Mouse (Mus musculus) neural tube, embryonic 12.5 days (tissue): ENCODE measurements at regions not wholly inside any gene's neighbourhood (a gene's known extent, or its start where the extent isn't known, plus 50 kb on each side); places are given as distances from the start of the nearest gene placed in this dataset.

Experiments used
- ATAC-seq: fragments of 200-750 bp; cut with Nextera tagmentation; 2 replicates; pipeline ENCODE4 v1.8.0; 2017; ENCODE audit warnings: low read depth, mild to moderate bottlenecking, moderate TSS enrichment, moderate library complexity; ENCODE audit not compliant: low FRiP score
- H3K27ac ChIP-seq: fragments of 300-500 bp; sonication (generic); 2 replicates; pipeline ENCODE4 v1.5.1; 2016
- H3K27me3 ChIP-seq: fragments of 300-500 bp; sonication (generic); replicated peaks from 2 replicates; pipeline ENCODE4 v1.6.1; 2016; ENCODE audit warnings: mild to moderate bottlenecking
- H3K36me3 ChIP-seq: fragments of 300-500 bp; sonication (generic); 2 replicates; pipeline ENCODE4 v1.6.1; 2016; ENCODE audit warnings: mild to moderate bottlenecking
- H3K4me1 ChIP-seq: fragments of 300-500 bp; sonication (generic); 2 replicates; pipeline ENCODE4 v1.6.1; 2016
- H3K4me2 ChIP-seq: fragments of 300-500 bp; sonication (generic); replicated peaks from 2 replicates; pipeline ENCODE4 v1.6.1; 2016; ENCODE audit warnings: mild to moderate bottlenecking
- H3K4me3 ChIP-seq: fragments of 300-500 bp; sonication (generic); 2 replicates; pipeline ENCODE4 v1.5.1; 2016
- H3K9ac ChIP-seq: fragments of 300-500 bp; sonication (generic); 2 replicates; pipeline ENCODE4 v1.6.1; 2016; ENCODE audit warnings: mild to moderate bottlenecking
- H3K9me3 ChIP-seq: fragments of 300-500 bp; sonication (generic); 2 replicates; pipeline ENCODE4 v1.6.1; 2016; ENCODE audit warnings: mild to moderate bottlenecking
- WGBS: fragments of 180-500 bp; shearing (Covaris S2); methylation state at CpG from one replicate; pipeline ENCODE4 v1.1.7; 2016; 5-methylcytosine and 5-hydroxymethylcytosine counted together

GRCm38 (mm10) chr9:41522302-41522701, 360.8 kb upstream of the Ubash3b start:
- Histone ChIP-seq H3K36me3 (peaks cover 13% of the 10 kb centered on the region), H3K4me2 (no peak overlapping the region), H3K9ac (no peak overlapping the region), H3K9me3 (no peaks in the 10 kb centered on the region), H3K4me3 (no peak overlapping the region), H3K27ac (no peak overlapping the region), H3K4me1 (peaks cover 25% of the 10 kb centered on the region), H3K27me3 (no peaks in the 10 kb centered on the region)
- ATAC-seq: no peak
- 73% methylated on average over 1 of the region's 1 CpGs for WGBS

GRCm38 (mm10) chr9:41517787-41518186, 356.3 kb upstream of the Ubash3b start:
- Histone ChIP-seq H3K4me2 (no peak overlapping the region), H3K9ac (no peak overlapping the region), H3K27me3 (no peaks in the 10 kb centered on the region), H3K9me3 (no peaks in the 10 kb centered on the region), H3K36me3 (peaks cover 8% of the 10 kb centered on the region), H3K4me3 (no peak overlapping the region), H3K27ac (no peak overlapping the region), H3K4me1 (peaks cover 10% of the 10 kb centered on the region)
- ATAC-seq: no peak
- WGBS: 67% methylated on average over 2 of the region's 2 CpGs

- no peak overlapping the region for H3K27ac ChIP-seq
Observed at GRCm38 (mm10) chr9:41517053-41517696, 355.7 kb upstream of the Ubash3b start.

GRCm38 (mm10) chr9:41515192-41515591, 353.7 kb upstream of the Ubash3b start:
- H3K27me3 ChIP-seq: no peaks in the 10 kb centered on the region
- no peaks in the 10 kb centered on the region for H3K9me3 ChIP-seq
- no peak overlapping the region for H3K9ac ChIP-seq
- no peak overlapping the region for H3K27ac ChIP-seq
- no peak for ATAC-seq
- H3K4me1 ChIP-seq: peaks cover 10% of the 10 kb centered on the region
- H3K4me2 ChIP-seq: no peak overlapping the region
- no peak overlapping the region for H3K4me3 ChIP-seq
- 0 out of 2 replicates have a peak, but pooled peaks cover 3% of the 10 kb centered on the region for H3K36me3 ChIP-seq

More at GRCm38 (mm10) chr9:41517053-41517696, 355.7 kb upstream of the Ubash3b start:
- Histone ChIP-seq H3K4me1 (peaks cover 10% of the 10 kb centered on the region), H3K27me3 (no peaks in the 10 kb centered on the region), H3K36me3 (0 out of 2 replicates have a peak, but pooled peaks cover 3% of the 10 kb centered on the region), H3K4me3 (no peak overlapping the region), H3K9me3 (no peaks in the 10 kb centered on the region), H3K9ac (no peak overlapping the region), H3K4me2 (no peak overlapping the region)
- no peak for ATAC-seq
- 70% methylated on average over 2 of the region's 2 CpGs for WGBS

- Histone ChIP-seq H3K9ac (no peak overlapping the region), H3K4me2 (no peak overlapping the region), H3K27me3 (no peaks in the 10 kb centered on the region), H3K4me3 (no peak overlapping the region), H3K36me3 (peaks cover 7% of the 10 kb centered on the region; the same call in 1 of the 2 replicates), H3K4me1 (peaks cover 10% of the 10 kb centered on the region), H3K27ac (no peak overlapping the region), H3K9me3 (no peaks in the 10 kb centered on the region)
- whole genome bisulfite sequencing: 32% methylated on average over 1 of the region's 1 CpGs
- ATAC-seq: no peak
Observed at GRCm38 (mm10) chr9:41513701-41514100, 352.2 kb upstream of the Ubash3b start.

- Histone ChIP-seq H3K27ac (no peak overlapping the region), H3K4me1 (no peaks in the 10 kb centered on the region), H3K4me2 (no peak overlapping the region), H3K36me3 (peaks cover 20% of the 10 kb centered on the region), H3K9ac (no peak overlapping the region), H3K9me3 (no peaks in the 10 kb centered on the region), H3K27me3 (no peaks in the 10 kb centered on the region), H3K4me3 (no peak overlapping the region)
- WGBS: 91% methylated on average over 2 of the region's 2 CpGs
- no peak for ATAC-seq
Observed at GRCm38 (mm10) chr9:41509597-41509996, 348.1 kb upstream of the Ubash3b start.

- Histone ChIP-seq H3K27ac (no peak overlapping the region), H3K4me2 (no peak overlapping the region), H3K4me1 (no peaks in the 10 kb centered on the region), H3K4me3 (no peak overlapping the region), H3K36me3 (peaks cover 20% of the 10 kb centered on the region), H3K27me3 (no peaks in the 10 kb centered on the region), H3K9me3 (no peaks in the 10 kb centered on the region), H3K9ac (no peak overlapping the region)
- 87% methylated on average over 5 of the region's 5 CpGs for WGBS
- ATAC-seq: no peak
Observed at GRCm38 (mm10) chr9:41508746-41509145, 347.2 kb upstream of the Ubash3b start.

- no peak overlapping the region for H3K27ac ChIP-seq
- H3K9ac ChIP-seq: no peak overlapping the region
- peaks cover 19% of the 10 kb centered on the region; the same call in 1 of the 2 replicates for H3K36me3 ChIP-seq
- H3K27me3 ChIP-seq: no peaks in the 10 kb centered on the region
- H3K4me1 ChIP-seq: no peaks in the 10 kb centered on the region
- no peak overlapping the region for H3K4me3 ChIP-seq
- WGBS: 88% methylated on average over 5 of the region's 5 CpGs
- ATAC-seq: no peak
- H3K9me3 ChIP-seq: no peaks in the 10 kb centered on the region
- no peak overlapping the region for H3K4me2 ChIP-seq
Observed at GRCm38 (mm10) chr9:41498326-41498725, 336.8 kb upstream of the Ubash3b start.

GRCm38 (mm10) chr9:41490112-41490511, 328.6 kb upstream of the Ubash3b start:
- H3K9me3 ChIP-seq: no peaks in the 10 kb centered on the region
- H3K4me2 ChIP-seq: no peak overlapping the region
- WGBS: 90% methylated on average over 3 of the region's 3 CpGs
- no peak for ATAC-seq
- H3K36me3 ChIP-seq: peaks cover 22% of the 10 kb centered on the region
- no peak overlapping the region for H3K4me3 ChIP-seq
- H3K9ac ChIP-seq: no peak overlapping the region
- H3K4me1 ChIP-seq: no peaks in the 10 kb centered on the region
- no peaks in the 10 kb centered on the region for H3K27me3 ChIP-seq
- H3K27ac ChIP-seq: no peak overlapping the region

GRCm38 (mm10) chr9:41488046-41488445, 326.5 kb upstream of the Ubash3b start:
- Histone ChIP-seq H3K4me2 (no peak overlapping the region), H3K4me3 (no peak overlapping the region), H3K4me1 (no peaks in the 10 kb centered on the region), H3K27ac (no peak overlapping the region), H3K27me3 (no peaks in the 10 kb centered on the region), H3K9ac (no peak overlapping the region), H3K9me3 (no peaks in the 10 kb centered on the region), H3K36me3 (peaks cover 16% of the 10 kb centered on the region)
- WGBS: 85% methylated on average over 2 of the region's 2 CpGs
- ATAC-seq: no peak

- ATAC-seq: no peak
- Histone ChIP-seq H3K36me3 (peaks cover 10% of the 10 kb centered on the region), H3K9ac (no peak overlapping the region), H3K27me3 (no peaks in the 10 kb centered on the region), H3K4me1 (no peaks in the 10 kb centered on the region), H3K9me3 (no peaks in the 10 kb centered on the region), H3K4me2 (no peak overlapping the region), H3K27ac (no peak overlapping the region), H3K4me3 (no peak overlapping the region)
- 97% methylated on average over 3 of the region's 3 CpGs for WGBS
Observed at GRCm38 (mm10) chr9:41483218-41483617, 321.7 kb upstream of the Ubash3b start.

GRCm38 (mm10) chr9:41481611-41482266, 320.2 kb upstream of the Ubash3b start:
- ATAC-seq: no peak
- WGBS: 92% methylated on average over 6 of the region's 6 CpGs

More at GRCm38 (mm10) chr9:41481611-41482266, 320.2 kb upstream of the Ubash3b start:
- no peak overlapping the region for H3K9ac ChIP-seq
- no peak overlapping the region for H3K27ac ChIP-seq
- peaks cover 7% of the 10 kb centered on the region for H3K36me3 ChIP-seq
- H3K27me3 ChIP-seq: no peaks in the 10 kb centered on the region
- H3K4me3 ChIP-seq: no peak overlapping the region
- H3K9me3 ChIP-seq: no peaks in the 10 kb centered on the region
- H3K4me2 ChIP-seq: no peak overlapping the region
- H3K4me1 ChIP-seq: no peaks in the 10 kb centered on the region
